Mouse (Mus musculus) heart, adult 2 months (tissue): Measurements from ENCODE around the gene Zfp467.

Source experiments
- CTCF ChIP-seq: fragments of 200-600 bp; IDR thresholded peaks from 2 replicates; pipeline ENCODE4 v1.8.1; 2022; ENCODE audit warnings: antibody characterized with exemption, mild to moderate bottlenecking, moderate library complexity
- POLR2A ChIP-seq: fragments of 200-500 bp; IDR thresholded peaks from 2 replicates; pipeline ENCODE4 v1.6.1; 2011; ENCODE audit warnings: mild to moderate bottlenecking, low read depth, low read length, control low read depth; ENCODE audit not compliant: insufficient read depth

GRCm38 (mm10) chr6:48467490-48467889 lies 21.9 kb upstream of the Zfp467 start:
- TF ChIP-seq CTCF (no peak), POLR2A (no peak)
